Mouse (Mus musculus): Measurements from ENCODE around the gene Aldh8a1.
"Not testable (repeated sequence)": the region's sequence is repeated elsewhere in the genome, so short reads cannot be mapped to it uniquely, and the experiment has no call there.

Gene Aldh8a1

DNA sequence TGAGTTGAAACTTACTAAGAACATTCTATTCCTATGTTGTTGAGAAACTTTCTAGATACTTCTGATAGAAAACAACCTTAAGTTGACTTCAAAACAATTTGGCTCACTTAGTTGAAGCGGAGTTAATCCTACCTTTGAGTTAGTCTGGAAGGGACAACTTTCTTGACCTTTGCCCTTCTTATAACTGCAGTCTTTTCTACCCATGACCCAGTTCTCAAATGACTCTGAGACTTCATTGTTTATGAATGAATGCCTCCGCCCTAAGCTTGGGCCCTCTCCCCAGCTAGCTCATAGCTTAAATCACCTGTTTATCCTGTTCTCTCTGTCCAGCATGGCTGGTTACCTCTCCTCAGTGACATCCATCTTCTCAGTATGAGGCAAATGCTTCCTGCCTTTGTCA is 7.5 kb upstream of the Aldh8a1 start:
- DNase-seq, result no peak

DNA sequence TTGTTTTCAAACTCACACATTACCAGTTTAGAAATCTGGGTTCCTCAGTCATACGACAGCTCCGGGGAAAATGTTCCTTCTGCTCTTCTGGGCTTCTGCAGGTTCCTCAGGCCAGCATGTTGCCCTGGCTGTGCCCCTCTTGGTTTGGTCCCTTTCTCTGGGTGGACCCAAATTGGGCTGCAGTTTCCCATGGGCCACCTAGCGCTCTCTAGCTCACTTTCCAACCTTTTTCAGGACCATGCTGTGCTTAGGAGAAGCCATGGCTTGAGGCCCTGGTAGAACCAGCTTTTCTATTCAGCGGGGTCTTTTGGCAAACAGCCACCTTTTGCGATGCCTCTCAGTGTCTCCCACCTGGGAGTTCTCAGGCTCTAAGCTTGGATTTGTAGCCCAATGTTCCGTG is 4.8 kb upstream of the Aldh8a1 start:
- DNase-seq, result no peak

DNA sequence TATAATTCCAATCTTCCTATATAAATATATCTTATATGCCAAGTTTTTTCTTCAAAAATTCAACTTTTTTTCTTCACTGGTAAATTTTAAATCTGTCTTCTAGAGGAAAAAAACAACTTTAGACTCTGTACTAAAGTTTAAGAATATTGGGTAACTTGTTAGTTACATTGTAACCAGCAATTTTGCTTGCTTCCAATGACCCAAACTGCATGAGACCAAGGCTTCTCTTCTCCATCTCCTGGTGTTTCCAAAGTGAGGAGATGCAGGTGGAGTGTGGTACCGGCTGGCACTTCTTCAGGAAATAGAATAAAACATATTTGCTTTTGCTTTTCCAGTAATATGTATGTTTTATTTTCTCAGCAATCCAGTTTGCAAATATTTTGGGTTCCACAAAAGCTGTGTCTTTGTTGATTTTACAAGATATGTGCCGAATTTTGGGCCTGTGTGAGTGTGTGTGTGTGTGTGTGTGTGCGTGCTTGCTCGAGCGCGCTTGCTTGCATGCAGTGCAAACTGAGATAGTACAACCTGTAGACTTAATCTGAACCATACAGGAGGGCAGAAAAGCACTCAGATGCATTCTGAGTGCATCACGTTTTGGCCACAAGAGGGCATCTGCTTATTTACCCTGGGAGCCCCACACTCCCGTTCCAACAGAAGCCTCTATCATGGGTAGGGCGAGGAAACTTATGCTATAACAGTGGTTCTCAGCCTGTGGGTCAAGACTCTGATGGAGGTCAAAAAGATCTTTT is 1.3 kb downstream of the Aldh8a1 start:
- peak; percentile 60 for DNase-seq

DNA sequence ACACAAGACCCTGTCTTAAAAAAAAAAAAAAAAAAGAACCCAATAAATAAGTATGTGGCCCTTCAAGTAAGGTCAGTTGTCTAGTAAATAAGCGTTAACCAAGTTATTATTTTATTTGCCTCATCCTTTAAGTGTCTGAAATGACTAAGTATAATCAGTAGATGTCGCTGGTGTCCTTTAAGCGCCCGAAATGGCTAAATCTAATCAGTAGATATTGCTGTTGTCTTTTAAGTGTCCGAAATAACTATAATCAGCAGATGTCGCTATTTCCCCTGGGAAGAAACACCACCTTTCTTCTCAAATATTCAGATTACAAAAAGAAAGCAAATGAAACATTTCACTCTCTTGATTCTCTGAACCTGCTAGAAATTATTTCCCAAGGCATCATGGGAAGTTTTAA is 5.8 kb downstream of the Aldh8a1 start:
- DNase-seq, result peak; percentile 56

DNA sequence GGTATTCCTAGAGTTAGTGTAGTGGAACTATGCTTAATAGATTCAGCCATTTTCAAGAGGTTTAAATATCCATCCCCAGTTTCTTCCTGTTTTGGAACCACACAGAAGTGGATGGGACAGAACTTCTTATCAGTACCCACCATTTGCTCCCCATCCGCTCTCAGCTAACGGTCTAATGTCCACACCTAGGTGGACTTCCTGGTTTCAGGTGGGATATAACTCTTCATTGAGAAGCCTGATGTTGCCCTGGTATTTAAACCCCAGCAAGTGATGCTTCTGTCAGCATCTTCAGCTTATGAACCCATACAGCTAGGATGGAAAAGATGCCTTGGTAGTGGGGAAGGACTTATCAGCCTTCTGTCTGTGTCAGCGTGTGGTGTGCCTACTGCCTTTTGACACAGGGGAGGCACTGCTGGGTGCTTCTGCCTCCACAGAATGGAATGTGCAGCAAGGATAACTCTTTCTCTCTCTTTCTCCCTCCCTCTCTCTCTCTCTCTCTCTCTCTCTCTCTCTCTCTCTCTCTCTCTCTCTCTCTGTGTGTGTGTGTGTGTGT is 8.1 kb downstream of the Aldh8a1 start:
- no peak for DNase-seq

DNA sequence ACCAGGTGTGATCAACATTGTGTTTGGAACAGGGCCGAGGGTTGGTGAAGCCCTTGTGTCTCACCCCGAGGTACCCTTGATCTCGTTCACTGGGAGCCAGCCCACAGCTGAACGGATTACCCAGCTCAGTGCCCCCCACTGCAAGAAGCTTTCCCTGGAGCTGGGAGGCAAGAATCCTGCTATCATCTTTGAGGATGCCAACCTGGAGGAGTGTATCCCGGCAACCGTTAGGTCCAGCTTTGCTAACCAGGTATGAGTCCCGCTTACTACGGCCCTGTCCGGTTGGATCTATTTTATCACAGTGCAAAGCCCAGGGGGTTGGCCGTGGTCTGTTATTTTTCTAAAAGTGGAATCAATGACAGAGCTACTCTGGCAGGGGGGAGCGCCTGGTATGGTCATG is 12.0 kb downstream of the Aldh8a1 start:
- DNase-seq, result no peak

DNA sequence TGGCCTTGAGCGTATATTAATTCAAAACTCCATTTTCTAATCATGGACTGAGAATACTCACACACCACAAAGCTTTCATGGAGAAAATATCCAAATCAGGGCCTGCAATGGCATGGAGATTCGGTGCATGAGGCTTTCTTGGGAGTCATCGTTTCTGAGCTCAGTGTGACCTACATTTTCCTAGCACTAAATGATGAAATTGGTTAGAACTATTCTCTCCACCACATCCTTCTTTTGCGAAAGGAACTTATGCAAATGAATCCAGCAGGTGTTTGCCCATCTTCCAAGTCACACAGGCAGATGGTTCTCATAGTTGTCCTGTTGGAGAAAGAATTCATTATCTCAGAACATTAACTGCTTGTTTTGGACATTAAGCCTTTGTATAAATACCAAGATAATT is 13.3 kb downstream of the Aldh8a1 start:
- no peak for DNase-seq

DNA sequence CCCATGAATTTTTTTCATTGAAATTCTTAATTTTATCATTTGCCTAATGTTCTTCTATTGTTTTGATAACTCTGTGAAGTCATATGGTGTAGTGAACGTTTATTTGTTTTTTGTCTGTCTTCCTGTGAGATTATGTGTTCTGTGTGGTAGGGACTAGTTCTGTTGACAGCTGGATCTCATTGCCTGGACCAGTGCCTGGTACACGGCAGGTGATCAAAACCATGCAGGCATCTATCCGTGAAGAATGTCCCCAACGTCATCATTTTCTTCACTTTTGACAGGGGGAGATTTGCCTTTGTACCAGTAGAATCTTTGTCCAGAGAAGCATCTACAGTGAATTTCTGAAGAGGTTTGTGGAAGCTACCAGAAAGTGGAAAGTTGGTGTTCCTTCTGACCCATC is 14.2 kb downstream of the Aldh8a1 start:
- no peak for DNase-seq

DNA sequence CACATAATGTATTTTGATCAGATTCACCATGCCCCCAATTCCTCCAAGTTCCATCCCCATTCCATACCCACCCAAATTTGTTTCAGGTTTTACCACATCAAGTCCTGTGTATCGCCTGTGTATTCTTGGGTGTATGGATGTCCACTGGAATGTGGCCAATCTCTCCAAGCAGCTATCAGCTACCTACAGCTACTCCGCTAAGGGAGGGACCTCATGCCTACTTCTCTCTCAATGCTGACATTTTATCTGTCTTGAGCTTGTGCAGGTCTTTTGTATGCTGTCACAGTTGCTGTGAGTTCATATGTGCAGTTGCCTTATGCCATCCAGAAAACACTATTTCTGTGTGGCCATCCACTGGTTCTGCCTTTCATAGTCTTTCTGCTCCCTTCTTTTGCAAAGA is 16.3 kb downstream of the Aldh8a1 start:
- no peak for DNase-seq

DNA sequence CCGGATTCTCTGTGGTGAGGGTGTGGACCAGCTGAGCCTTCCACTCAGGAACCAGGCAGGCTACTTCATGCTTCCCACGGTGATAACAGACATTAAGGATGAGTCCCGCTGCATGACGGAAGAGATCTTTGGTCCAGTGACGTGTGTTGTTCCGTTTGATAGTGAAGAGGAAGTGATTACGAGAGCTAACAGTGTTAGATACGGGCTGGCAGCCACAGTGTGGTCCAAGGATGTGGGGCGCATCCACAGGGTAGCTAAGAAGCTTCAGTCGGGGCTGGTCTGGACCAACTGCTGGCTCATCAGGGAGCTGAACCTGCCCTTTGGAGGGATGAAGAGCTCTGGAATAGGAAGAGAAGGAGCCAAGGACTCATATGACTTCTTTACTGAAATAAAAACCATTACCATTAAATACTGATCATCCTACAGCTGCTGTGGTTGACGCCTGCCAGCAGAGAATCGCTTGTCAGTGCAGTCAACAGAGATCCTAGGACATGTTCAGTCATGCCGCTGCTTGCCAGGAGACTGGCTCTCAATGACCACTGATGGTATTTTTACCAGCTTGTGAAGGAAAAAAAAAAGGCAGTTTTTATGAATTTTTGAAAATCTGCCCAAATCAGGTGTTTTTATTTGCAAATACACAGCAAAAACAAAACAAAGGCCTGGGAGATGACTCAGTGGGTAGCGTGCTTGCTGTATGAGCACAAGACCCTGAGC is 18.5 kb downstream of the Aldh8a1 start:
- no peak for DNase-seq

DNA sequence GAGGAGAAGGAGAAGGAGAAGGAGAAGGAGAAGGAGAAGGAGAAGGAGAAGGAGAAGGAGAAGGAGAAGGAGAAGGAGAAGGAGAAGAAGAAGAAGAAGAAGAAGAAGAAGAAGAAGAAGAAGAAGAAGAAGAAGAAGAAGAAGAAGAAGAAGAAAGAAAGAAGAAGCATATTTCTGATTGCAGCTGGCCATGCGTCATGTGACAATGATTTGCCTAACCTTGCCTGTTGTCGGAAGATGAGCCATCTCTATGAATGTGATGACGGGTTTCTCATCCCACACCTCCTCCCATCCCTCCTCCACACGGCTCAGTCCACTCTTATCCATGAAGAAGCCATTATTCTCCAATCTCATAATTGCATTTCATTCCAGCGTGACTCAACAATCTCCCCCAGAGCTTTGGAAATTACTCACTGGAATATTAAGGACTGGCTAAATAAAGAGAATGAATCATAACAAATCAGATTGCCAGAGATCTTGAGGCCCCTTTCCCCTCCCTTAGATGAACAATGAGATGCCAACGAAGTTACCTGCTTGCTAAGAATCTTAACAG is 21.9 kb downstream of the Aldh8a1 start:
- not testable (repeated sequence) for DNase-seq

DNA sequence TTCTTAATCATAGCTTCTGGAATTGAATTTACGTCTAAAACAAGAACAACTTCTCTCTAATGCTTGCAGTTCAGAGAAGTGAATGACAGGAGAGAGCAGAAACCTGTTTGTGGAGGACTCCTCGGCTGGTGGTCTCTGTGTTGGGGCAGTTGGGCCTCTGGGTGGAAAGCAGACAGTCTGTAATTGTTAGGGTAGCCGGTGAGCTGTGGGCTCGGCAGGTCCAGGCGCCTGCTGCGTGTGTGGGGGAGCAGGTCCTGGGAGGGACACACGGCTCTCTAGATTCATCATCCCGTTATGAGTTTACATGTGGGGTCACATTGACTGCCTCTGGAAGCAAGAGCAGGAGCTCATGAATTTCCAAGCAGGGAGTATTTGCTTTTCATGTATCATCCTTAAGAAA is 22.5 kb downstream of the Aldh8a1 start:
- DNase-seq, result no peak

DNA sequence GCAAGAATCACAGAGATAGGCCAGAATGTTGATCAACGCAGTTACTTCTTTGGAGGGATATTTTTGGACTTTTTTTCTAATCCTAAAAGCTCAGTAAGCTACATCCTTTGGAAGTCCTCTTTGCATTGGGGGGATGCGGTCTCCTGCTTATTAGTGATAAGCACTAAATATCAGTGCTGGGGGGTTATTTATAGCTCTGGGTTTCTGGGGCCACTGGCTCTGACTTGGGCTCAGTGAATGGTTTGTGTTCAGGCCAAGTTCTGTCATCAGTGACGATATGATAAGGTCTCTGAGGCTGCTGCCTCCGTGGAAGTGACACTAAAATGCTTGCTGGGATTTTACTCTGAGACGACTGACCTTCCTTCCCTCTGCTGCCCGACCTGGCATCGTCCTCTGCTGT is 22.9 kb downstream of the Aldh8a1 start:
- no peak for DNase-seq

DNA sequence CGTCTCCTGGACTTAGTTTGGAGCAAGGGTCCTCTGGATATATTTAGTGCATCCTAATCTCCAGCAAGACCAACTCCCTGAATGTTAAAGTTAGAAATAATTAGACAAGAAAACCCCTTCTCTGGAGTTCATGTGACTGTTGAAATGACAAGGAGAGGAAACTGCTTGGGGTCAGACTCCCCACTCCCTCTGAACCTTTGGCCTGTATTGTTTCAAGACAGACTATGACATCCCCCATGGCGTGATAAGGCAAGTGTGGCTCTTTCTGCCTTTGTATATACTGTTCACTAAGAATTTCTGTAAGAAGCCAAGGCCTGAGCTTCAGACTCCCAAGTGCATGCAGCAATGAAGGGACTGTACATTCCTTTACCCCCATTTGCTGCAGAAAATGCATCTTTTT is 23.4 kb downstream of the Aldh8a1 start:
- no peak for DNase-seq

DNA sequence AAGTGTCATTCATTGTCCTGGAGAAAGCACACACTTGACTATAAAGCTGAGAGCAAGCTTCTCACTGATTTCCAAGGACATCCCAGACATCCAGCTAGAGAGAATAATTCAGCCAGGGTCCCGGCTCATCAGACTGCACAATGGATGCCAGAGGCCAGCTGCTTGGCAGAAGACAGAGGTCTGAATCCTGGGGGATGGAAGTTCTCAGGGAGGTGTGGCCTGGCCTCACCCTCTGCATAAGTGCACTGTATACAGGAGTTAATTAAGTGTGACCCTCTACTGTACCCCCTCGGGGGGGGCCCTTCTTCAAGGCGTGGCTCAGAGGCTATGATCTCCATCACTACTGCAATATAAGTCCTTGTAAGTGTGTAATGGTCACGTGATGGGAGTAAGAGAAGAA is 24.2 kb downstream of the Aldh8a1 start:
- DNase-seq, result no peak

DNA sequence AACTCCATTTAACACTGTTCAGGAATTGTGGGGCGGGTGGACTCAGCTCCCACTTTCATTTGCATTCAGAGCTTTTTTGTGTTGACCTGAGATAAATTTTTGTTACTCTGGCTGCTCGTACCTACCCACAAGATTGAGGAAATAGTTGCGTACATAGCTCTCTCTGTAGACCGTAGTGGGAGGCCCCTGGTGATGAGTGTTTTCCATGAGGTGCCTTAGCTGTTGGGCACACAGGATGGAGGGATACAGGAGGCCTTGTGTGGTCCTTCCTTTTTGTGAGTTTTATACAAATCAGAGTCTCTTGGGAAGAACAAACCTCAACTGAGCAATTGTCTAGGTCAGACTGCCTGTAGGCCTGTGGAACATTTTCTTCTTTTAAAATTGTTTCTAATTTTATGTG is 27.7 kb downstream of the Aldh8a1 start:
- DNase-seq, result no peak

DNA sequence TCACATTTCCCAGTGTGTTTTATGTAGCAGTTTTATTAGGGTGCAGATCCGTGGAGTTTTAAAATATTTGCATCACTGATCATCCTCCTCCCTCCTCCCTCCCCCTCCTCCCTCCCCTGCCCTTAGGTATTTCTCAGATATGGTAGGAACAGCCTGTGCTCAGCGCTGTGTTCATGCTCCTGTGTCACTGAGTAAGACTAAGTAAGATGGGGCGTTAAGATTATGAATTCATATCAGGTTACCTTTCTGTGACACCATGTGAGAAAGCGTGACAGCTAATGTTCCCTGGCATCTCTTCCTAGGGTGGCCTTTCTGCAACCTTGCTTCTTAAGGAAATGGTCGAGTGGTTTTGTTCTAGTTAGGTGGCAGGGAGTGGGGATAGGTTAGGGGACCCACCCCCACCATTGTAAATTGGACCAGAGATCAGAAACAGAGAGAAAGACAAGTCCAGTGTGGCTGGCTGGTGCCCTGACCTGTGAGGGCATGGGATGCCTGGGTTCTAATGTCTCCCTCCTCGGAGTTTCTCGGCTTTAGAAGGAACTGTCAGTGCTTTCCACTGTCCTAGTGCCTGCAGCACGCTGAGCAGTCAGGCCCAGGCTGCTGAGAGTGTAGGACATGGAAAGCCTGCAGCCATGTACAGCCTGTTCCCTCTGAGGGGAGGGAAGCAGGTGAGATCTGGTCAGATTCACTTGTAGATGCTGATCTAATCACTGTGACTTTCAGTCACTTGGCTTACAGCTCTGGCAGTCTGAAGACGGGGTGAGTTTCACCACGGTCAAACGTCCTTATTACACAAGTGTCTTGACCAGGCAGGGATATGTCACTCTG is 28.8 kb downstream of the Aldh8a1 start:
- no peak for DNase-seq

DNA sequence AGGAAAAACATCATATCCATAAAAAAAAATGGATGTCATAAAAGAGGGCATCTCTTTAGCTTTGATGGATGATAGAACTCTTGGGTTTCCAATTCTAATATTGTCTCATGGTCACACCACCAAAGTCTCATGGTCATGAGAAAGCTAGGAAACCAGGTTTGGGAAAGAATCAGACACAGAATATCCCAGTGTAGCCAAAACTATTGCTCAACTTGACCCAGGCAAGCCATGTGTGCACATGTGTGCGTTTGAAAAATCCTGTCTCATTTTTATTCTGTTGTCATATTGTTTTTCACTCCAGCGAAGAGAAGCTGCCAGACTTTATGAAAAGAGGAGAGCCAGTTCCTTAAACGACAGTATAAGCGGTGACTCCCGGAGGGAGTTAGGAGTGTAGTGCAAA is 33.6 kb downstream of the Aldh8a1 start:
- no peak for DNase-seq

DNA sequence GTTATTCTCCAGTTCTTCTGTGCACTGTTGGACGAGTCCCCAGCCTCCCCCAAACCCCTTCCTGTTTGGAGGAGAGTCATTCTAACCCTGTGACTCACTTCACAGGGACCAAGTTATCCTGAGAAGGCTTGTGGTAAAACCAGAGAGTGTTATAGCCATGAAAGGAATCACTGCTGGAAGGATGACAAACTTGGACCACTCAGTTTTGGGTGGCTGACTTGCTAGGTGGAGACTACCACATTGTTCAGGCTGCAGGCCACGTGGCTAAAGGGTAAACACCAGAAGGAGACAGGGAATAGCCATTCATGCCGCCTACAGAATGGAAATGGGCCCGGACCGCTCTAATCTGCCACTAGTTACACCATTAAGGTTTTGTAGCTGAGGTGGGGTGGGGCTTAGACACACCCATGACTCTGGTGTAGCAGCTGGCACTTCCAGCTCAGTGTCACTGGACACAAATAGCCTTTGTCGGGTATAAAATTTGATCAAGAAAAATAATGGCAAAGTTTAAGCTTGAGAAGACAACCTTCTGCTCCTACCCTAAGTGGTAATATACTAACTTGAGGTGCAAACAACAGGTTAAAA is 34.6 kb downstream of the Aldh8a1 start:
- no peak for DNase-seq

DNA sequence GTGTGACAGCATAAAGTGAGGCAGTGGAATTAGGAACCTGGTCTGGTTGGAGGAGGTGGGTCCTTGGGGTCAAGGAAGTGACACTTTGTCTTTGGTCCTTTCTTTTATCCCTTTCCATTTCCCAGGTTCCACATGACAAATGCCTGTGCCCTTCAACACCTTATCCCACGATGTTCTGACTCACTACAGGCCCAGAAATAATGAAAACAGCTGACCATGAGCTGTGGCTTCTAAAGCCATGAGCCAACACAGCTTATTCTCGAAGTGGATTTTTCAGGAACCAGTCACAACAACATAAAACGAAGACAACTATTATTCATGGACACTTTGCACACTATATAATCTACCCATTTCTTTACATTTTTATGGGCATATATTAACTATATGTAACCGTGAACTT is 37.9 kb downstream of the Aldh8a1 start:
- no peak for DNase-seq

DNA sequence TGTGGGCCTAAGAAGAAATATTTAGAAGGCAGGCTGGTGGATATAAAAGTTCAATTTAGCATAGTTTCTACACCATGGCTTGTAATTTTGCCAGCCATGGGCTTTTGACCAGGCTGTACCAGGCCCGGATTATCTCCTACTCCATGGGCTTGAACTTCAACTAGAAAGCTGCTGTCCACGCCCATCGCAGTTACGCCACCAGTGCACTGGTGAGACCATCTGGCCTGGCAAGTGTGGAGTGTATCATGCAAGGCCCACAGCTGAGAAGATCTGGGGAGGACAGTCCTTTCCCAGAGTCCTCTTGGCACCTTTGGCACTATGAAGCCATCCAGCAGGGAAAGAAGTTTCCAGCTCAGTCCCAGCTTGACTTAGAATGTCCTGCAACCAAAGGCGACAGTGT is 39.1 kb downstream of the Aldh8a1 start:
- DNase-seq, result no peak

DNA sequence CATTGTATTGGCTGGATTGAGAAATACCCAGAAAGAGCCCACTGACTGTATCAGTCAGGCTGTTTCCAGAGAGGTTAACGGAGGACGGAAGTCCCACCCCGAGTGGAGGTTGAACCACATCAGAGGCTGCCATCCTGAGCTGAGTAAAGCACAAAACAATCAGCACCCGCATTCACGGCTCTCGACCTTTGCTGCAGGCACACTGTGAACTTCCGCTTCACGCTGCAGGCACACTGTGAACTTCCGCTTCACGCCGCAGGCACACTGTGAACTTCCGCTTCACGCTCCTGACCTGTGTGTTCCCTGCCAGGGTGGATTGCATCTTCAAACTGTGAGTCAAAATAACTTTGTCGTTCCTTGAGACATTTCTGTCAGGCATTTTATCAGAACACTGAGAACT is 42.1 kb downstream of the Aldh8a1 start:
- DNase-seq, result peak; percentile 64

Measured in thymus, postnatal 14 days (tissue).